Mouse (Mus musculus) erythroblast, embryonic 14.5 days (primary cell): ENCODE data around the gene Dock10.

Experiments used
- GATA1 ChIP-seq: IDR thresholded peaks from 2 replicates; pipeline ENCODE4 v1.6.1; 2012; ENCODE audit warnings: low read length, inconsistent platforms, mixed read lengths
- TAL1 ChIP-seq: IDR thresholded peaks from 3 replicates; pipeline ENCODE4 v1.6.1; 2012; ENCODE audit warnings: low read length, inconsistent platforms, mixed read lengths

DNA sequence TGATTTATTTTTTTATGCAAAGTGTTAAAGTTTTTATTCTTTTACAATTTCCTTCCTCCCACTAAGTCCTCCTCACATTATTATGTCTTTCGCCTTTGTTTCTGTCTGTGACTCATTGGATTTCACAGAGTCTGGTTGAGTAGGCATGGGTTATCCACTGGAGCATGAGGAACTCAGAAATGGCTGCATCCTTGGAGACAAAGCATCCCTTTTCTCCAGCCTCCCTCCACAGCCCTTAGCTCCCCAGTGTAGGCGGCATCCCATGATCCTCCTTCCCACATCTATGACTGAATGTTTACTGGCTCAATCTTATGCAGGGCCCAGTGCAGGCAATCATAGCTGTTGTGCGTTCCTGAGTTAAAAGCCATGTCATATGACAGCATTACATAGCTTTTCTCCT is 216.8 kb downstream of the Dock10 start:
- TF ChIP-seq GATA1, result no peak
- TF ChIP-seq TAL1, result no peak
